Mouse (Mus musculus): ENCODE results near the gene Tmem163.

GRCm38 (mm10) chr1:127467238-127467637 lies 212.1 kb downstream of the Tmem163 start:
- TF ChIP-seq POLR2A (IDR thresholded peaks at IDR 0.05; ENCODE audit: extremely low read depth, insufficient read depth, low read length) = no peak
- TF ChIP-seq CTCF (IDR thresholded peaks at IDR 0.05; ENCODE audit: extremely low read depth, insufficient read depth, low read length) = no peak
